Mouse (Mus musculus): Measurements from ENCODE around the gene Mbtd1.
A peak's percentile ranks its signal among the peaks of the same experiment; 100 is the strongest.

Gene Mbtd1

DNA sequence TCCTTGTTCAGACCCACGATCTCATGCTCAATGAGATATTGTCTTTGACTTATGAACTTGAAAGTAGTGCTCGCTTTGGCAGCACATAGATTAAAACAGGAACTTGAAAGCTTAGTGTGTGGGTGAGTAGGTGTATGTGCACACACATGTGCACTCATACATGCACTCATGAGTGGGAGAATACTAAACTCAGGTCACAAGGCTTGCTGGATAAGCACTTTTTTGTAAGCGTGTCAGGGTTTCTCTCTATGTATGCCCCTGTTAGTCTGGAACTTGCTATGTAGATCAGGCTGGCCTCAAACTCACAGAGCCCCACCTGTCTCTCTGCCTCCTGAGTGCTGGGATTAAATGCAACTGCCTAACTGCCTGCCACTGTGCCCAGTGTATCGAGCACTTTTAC is 101.4 kb downstream of the Mbtd1 start:
- DNase-seq (ENCODE audit: low read depth, low spot score): no peak

- no peak for DNase-seq (ENCODE audit: low read depth, low spot score)
Measured at GRCm38 (mm10) chr11:93987625-93988327, 102.1 kb downstream of the Mbtd1 start.

DNA sequence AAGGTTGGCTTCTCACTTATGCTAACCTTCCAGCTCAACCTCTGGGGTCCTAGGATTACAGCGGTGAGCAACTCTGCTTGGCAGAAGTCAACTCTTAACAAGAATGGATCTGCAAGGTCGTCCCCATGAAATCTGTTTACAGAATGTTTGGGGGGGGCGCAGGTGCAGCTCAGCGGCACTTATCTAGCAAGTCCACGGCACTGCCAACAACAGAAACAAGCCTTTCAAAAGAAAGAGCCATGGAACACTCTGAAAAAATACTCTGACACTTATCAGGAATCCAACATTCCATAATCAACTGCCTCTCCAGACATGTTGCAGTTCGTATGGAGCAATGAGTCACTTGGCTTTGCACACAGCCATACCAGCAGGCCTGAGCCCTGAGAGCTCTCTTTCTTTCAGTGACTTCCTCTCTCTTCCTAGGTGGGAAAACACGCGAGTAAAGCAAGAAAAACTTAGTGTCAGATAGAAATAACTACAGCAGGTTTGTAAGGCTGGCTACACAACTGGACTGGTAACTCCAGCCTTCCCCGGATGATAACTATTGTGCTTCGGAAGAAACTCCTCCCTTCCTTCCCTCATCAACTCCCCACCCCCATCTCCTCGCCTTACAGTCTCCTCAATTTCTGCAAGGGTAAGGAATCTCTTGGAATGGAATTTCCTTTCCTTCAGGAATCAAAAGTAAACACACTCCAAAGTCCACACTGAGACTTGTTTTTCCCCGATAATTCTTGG is 102.8 kb downstream of the Mbtd1 start:
- DNase-seq (ENCODE audit: low read depth, low spot score): no peak

DNA sequence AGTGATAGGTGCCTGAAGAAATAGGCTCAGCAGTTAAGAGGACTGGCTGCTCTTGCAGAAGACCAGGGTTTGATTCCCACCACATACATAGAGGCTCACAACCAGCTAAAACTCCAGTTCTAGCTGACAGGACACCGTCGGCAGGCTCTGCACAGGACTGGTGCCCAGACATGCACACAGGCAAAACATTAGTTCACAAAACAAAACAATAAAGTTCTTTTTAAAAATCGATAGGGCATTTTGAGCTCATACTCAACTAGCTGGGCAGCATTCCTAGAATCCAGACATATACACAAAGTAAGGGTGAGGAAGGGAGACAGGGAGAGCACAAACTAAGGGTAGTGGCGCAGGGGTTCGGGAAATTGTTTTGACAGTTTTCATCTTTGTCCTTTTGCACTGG is 108.9 kb downstream of the Mbtd1 start:
- no peak for DNase-seq (ENCODE audit: low read depth, low spot score)

DNA sequence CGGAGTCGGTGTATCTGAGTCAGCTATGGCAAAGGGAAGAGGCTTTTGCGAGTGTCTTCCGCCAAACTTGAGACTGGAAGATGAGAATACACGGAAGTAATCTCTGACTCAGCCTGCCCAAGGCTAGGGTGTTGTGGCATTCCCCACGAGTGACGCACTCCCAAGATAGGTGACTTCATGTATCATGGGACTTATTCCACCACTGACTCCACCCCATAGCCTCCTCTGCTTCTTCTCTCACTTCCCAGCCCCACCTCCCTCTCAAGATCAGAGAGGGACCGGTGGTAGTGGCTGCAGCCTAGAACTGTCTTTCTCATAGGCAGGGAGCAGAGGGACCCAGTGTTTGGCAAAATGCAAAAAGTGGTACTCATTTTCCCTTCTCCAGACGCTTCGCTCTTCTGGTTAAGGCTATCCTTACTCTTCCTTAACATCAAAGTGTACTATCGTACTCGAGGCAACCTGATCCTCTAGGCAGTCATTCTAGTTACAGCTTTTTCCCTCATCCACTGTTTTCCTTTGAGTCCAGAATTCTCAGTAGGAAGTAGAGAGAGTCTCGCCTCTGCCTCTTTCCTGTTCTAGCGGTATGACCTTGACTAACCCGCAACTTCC is 109.6 kb downstream of the Mbtd1 start:
- peak; percentile 13 for DNase-seq (ENCODE audit: low read depth, low spot score)

DNA sequence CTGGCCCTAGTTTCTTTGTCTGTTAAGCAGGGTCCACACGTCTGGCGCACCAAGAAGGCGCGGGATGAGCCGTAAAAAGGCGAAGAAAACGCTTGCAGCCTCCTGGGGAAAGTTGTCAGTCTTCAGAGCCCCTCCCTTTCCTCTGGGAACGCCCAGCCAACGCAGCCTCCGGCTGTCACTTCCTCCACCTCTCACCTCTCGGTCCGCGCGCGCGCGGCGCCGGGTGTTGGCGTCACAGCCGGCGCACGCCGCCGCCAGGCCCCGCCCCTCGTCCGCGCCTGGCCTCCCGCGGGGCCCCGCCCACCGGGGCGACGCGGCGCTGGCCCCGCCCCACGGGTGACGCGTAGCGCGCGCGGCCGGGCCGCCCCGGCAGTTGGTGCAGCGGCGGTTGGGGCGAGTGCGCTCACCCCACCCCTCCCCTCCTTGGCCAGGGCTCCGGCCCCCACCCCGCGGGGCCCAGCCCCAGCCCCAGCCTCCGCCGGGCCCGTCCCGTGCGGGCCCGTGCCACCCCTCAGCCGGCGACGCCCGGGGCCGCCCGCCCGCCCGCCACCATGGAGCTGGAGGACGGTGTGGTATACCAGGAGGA is 110.2 kb downstream of the Mbtd1 start, which contains the start of gene Spag9:
Gene Spag9, plus strand, starts transcription at position 372 of the 586 bp plus-strand sequence.
- DNase-seq (ENCODE audit: low read depth, low spot score): peak; percentile 91
